Mouse (Mus musculus) stomach, postnatal 0 days (tissue): ENCODE measurements around the gene Adcy4.

ENCODE experiments used
- CTCF ChIP-seq: IDR thresholded peaks from 2 replicates; pipeline ENCODE4 v1.5.1; 2016; ENCODE audit warnings: antibody characterized with exemption, low read depth, mild to moderate bottlenecking, moderate library complexity
- EP300 ChIP-seq: optimal IDR thresholded peaks from 2 replicates; pipeline ENCODE3; 2016; ENCODE audit warnings: antibody characterized with exemption

GRCm38 (mm10) chr14:55780736-55781135, 3.2 kb downstream of the Adcy4 start:
- TF ChIP-seq CTCF (no peak), EP300 (no peak)
